Mouse (Mus musculus): ENCODE data around the gene Coro6. TPM values are rescaled to one million over a fixed set of nuclear protein-coding genes. Genes with fewer than 3 reads are reported as not detected.

Coro6 gene
- polyA plus RNA-seq (2014; fragmentation: Nextera tagmentation; extraction: Ambion mirVana), result 0.35 and 0.40 TPM in 2 replicates

- Histone ChIP-seq H3K36me3 (ENCODE audit: control insufficient read depth, insufficient read depth, low read length) (no peaks in the 10 kb centered on the region), H3K27me3 (replicated peaks; ENCODE audit: control insufficient read depth, insufficient read depth, low read length) (peaks cover 67% of the 10 kb centered on the region), H3K4me1 (replicated peaks; ENCODE audit: control insufficient read depth, insufficient read depth, low read length) (peaks cover 14% of the 10 kb centered on the region), H3K9ac (ENCODE audit: low read depth, low read length) (peak within 1 kb of the TSS; percentile 17), H3K4me2 (peak within 1 kb of the TSS; percentile 92), H3K27ac (ENCODE audit: low read depth, low read length) (no peak within 1 kb of the TSS), H3K4me3 (ENCODE audit: low read depth, low read length) (peak within 1 kb of the TSS; percentile 59), H3K9me3 (ENCODE audit: control insufficient read depth, low read length) (no peaks in the 10 kb centered on the region)
- ATAC-seq (replicated peaks; ENCODE audit: low FRiP score), result peak; percentile 61; the same call in 1 of the 2 replicates
- DNase-seq (ENCODE audit: low spot score), result peak; percentile 73
- under 1% methylated on average over 72 of the region's 73 CpGs for WGBS
Measured at GRCm38 (mm10) chr11:77462283-77463100, at the start of gene Coro6. TSS of gene Coro6 (plus strand) at chr11:77462411.

GRCm38 (mm10) chr11:77414141-77414839 is 47.9 kb upstream of the Coro6 start:
- H3K27ac ChIP-seq (ENCODE audit: low read depth, low read length), result no peak overlapping the region
- no peaks in the 10 kb centered on the region for H3K27me3 ChIP-seq (replicated peaks; ENCODE audit: control insufficient read depth, insufficient read depth, low read length)
- H3K9me3 ChIP-seq (ENCODE audit: control insufficient read depth, low read length), result no peaks in the 10 kb centered on the region
- DNase-seq (ENCODE audit: low spot score), result no peak
- no peak overlapping the region for H3K4me3 ChIP-seq (ENCODE audit: low read depth, low read length)
- WGBS, result 78% methylated on average over 2 of the region's 2 CpGs
- H3K36me3 ChIP-seq (ENCODE audit: control insufficient read depth, insufficient read depth, low read length), result no peaks in the 10 kb centered on the region
- peaks cover 8% of the 10 kb centered on the region; the same call in 1 of the 2 replicates for H3K4me1 ChIP-seq (replicated peaks; ENCODE audit: control insufficient read depth, insufficient read depth, low read length)
- H3K9ac ChIP-seq (ENCODE audit: low read depth, low read length), result no peak overlapping the region
- ATAC-seq (replicated peaks; ENCODE audit: low FRiP score), result no peak
- H3K4me2 ChIP-seq, result no peak overlapping the region

- Histone ChIP-seq H3K4me2 (no peak overlapping the region), H3K27me3 (replicated peaks; ENCODE audit: control insufficient read depth, insufficient read depth, low read length) (no peaks in the 10 kb centered on the region), H3K9ac (ENCODE audit: low read depth, low read length) (no peak overlapping the region), H3K27ac (ENCODE audit: low read depth, low read length) (no peak overlapping the region), H3K36me3 (ENCODE audit: control insufficient read depth, insufficient read depth, low read length) (no peaks in the 10 kb centered on the region), H3K4me3 (ENCODE audit: low read depth, low read length) (no peak overlapping the region), H3K9me3 (ENCODE audit: control insufficient read depth, low read length) (no peaks in the 10 kb centered on the region), H3K4me1 (replicated peaks; ENCODE audit: control insufficient read depth, insufficient read depth, low read length) (peaks cover 2% of the 10 kb centered on the region; the same call in 1 of the 2 replicates)
- DNase-seq (ENCODE audit: low spot score), result no peak
- WGBS, result 66% methylated on average over 4 of the region's 4 CpGs
- no peak for ATAC-seq (replicated peaks; ENCODE audit: low FRiP score)
Measured at GRCm38 (mm10) chr11:77416212-77417000, 45.8 kb upstream of the Coro6 start.

GRCm38 (mm10) chr11:77418021-77418420 is 44.2 kb upstream of the Coro6 start:
- no peak overlapping the region for H3K27ac ChIP-seq (ENCODE audit: low read depth, low read length)
- WGBS, result 88% methylated on average over 4 of the region's 4 CpGs
- H3K4me1 ChIP-seq (replicated peaks; ENCODE audit: control insufficient read depth, insufficient read depth, low read length), result peaks cover 7% of the 10 kb centered on the region

GRCm38 (mm10) chr11:77423175-77423859 is 38.9 kb upstream of the Coro6 start:
- Histone ChIP-seq H3K27me3 (replicated peaks; ENCODE audit: control insufficient read depth, insufficient read depth, low read length) (no peaks in the 10 kb centered on the region), H3K4me3 (ENCODE audit: low read depth, low read length) (no peak overlapping the region), H3K9ac (ENCODE audit: low read depth, low read length) (no peak overlapping the region), H3K36me3 (ENCODE audit: control insufficient read depth, insufficient read depth, low read length) (no peaks in the 10 kb centered on the region), H3K4me2 (peak overlapping the region; percentile 16; the same call in 1 of the 2 replicates), H3K9me3 (ENCODE audit: control insufficient read depth, low read length) (no peaks in the 10 kb centered on the region), H3K27ac (ENCODE audit: low read depth, low read length) (peak overlapping the region; percentile 53; the same call in 1 of the 2 replicates), H3K4me1 (replicated peaks; ENCODE audit: control insufficient read depth, insufficient read depth, low read length) (peaks cover 16% of the 10 kb centered on the region)
- ATAC-seq (replicated peaks; ENCODE audit: low FRiP score), result peak; percentile 100
- DNase-seq (ENCODE audit: low spot score), result peak; percentile 45
- WGBS, result 31% methylated on average over 4 of the region's 4 CpGs

More at GRCm38 (mm10) chr11:77418021-77418420, 44.2 kb upstream of the Coro6 start:
- no peaks in the 10 kb centered on the region for H3K27me3 ChIP-seq (replicated peaks; ENCODE audit: control insufficient read depth, insufficient read depth, low read length)
- H3K36me3 ChIP-seq (ENCODE audit: control insufficient read depth, insufficient read depth, low read length), result no peaks in the 10 kb centered on the region
- H3K9ac ChIP-seq (ENCODE audit: low read depth, low read length), result no peak overlapping the region
- no peak overlapping the region for H3K4me2 ChIP-seq
- H3K4me3 ChIP-seq (ENCODE audit: low read depth, low read length), result no peak overlapping the region
- no peak for ATAC-seq (replicated peaks; ENCODE audit: low FRiP score)
- no peak for DNase-seq (ENCODE audit: low spot score)
- H3K9me3 ChIP-seq (ENCODE audit: control insufficient read depth, low read length), result no peaks in the 10 kb centered on the region

GRCm38 (mm10) chr11:77428446-77428845 is 33.8 kb upstream of the Coro6 start:
- H3K4me2 ChIP-seq, result no peak overlapping the region
- H3K27ac ChIP-seq (ENCODE audit: low read depth, low read length), result no peak overlapping the region
- H3K9ac ChIP-seq (ENCODE audit: low read depth, low read length), result no peak overlapping the region

GRCm38 (mm10) chr11:77437026-77437425 is 25.2 kb upstream of the Coro6 start:
- no peaks in the 10 kb centered on the region; the same call in 1 of the 2 replicates for H3K36me3 ChIP-seq (ENCODE audit: control insufficient read depth, insufficient read depth, low read length)
- no peaks in the 10 kb centered on the region for H3K4me1 ChIP-seq (replicated peaks; ENCODE audit: control insufficient read depth, insufficient read depth, low read length)
- ATAC-seq (replicated peaks; ENCODE audit: low FRiP score), result no peak
- H3K9ac ChIP-seq (ENCODE audit: low read depth, low read length), result no peak overlapping the region
- 73% methylated on average over 2 of the region's 2 CpGs for WGBS
- DNase-seq (ENCODE audit: low spot score), result no peak
- H3K27ac ChIP-seq (ENCODE audit: low read depth, low read length), result no peak overlapping the region
- no peak overlapping the region for H3K4me2 ChIP-seq
- no peak overlapping the region for H3K4me3 ChIP-seq (ENCODE audit: low read depth, low read length)
- H3K27me3 ChIP-seq (replicated peaks; ENCODE audit: control insufficient read depth, insufficient read depth, low read length), result no peaks in the 10 kb centered on the region
- H3K9me3 ChIP-seq (ENCODE audit: control insufficient read depth, low read length), result no peaks in the 10 kb centered on the region

More at GRCm38 (mm10) chr11:77428446-77428845, 33.8 kb upstream of the Coro6 start:
- DNase-seq (ENCODE audit: low spot score) (no peak), ATAC-seq (replicated peaks; ENCODE audit: low FRiP score) (no peak)
- Histone ChIP-seq H3K9me3 (ENCODE audit: control insufficient read depth, low read length) (no peaks in the 10 kb centered on the region), H3K27me3 (replicated peaks; ENCODE audit: control insufficient read depth, insufficient read depth, low read length) (no peaks in the 10 kb centered on the region), H3K36me3 (ENCODE audit: control insufficient read depth, insufficient read depth, low read length) (peaks cover 2% of the 10 kb centered on the region; the same call in 1 of the 2 replicates), H3K4me3 (ENCODE audit: low read depth, low read length) (no peak overlapping the region), H3K4me1 (replicated peaks; ENCODE audit: control insufficient read depth, insufficient read depth, low read length) (peaks cover 6% of the 10 kb centered on the region)
- 75% methylated on average over 1 of the region's 1 CpGs for WGBS

- Histone ChIP-seq H3K4me2 (no peak overlapping the region), H3K4me3 (ENCODE audit: low read depth, low read length) (no peak overlapping the region), H3K4me1 (replicated peaks; ENCODE audit: control insufficient read depth, insufficient read depth, low read length) (no peaks in the 10 kb centered on the region), H3K36me3 (ENCODE audit: control insufficient read depth, insufficient read depth, low read length) (no peaks in the 10 kb centered on the region; the same call in 1 of the 2 replicates), H3K27me3 (replicated peaks; ENCODE audit: control insufficient read depth, insufficient read depth, low read length) (no peaks in the 10 kb centered on the region), H3K9me3 (ENCODE audit: control insufficient read depth, low read length) (no peaks in the 10 kb centered on the region), H3K9ac (ENCODE audit: low read depth, low read length) (no peak overlapping the region), H3K27ac (ENCODE audit: low read depth, low read length) (no peak overlapping the region)
- DNase-seq (ENCODE audit: low spot score) (no peak), ATAC-seq (replicated peaks; ENCODE audit: low FRiP score) (no peak)
- 86% methylated on average over 9 of the region's 9 CpGs for WGBS
Measured at GRCm38 (mm10) chr11:77440081-77440480, 22.1 kb upstream of the Coro6 start.

Data from liver, embryonic 11.5 days (tissue).